Mouse (Mus musculus): ENCODE data around the gene Gorasp1. TPM values are rescaled to one million over a fixed set of nuclear protein-coding genes. Genes with fewer than 3 reads are reported as not detected.

Gorasp1 gene
- total RNA-seq, 1 experiment: 16.8 TPM

GRCm38 (mm10) chr9:119893881-119894280 lies 43.5 kb downstream of the Gorasp1 start:
- Histone ChIP-seq H3K9ac (ENCODE audit: insufficient read depth, low read depth, low read length, poor library complexity, severe bottlenecking) (no peak overlapping the region), H3K36me3 (ENCODE audit: control insufficient read depth, insufficient read depth, low read length, poor library complexity, severe bottlenecking) (0 out of 2 replicates have a peak, but pooled peaks cover 2% of the 10 kb centered on the region), H3K4me3 (ENCODE audit: insufficient read depth in 1 of 2, low read depth in 1 of 2, low read length in 2 of 2, poor library complexity in 1 of 2, severe bottlenecking in 1 of 2) (peak overlapping the region in 1 of 2 experiments; percentile 93; a peak in 2 of 4 replicates), H3K27ac (ENCODE audit: insufficient read depth, low read depth, low read length, poor library complexity, severe bottlenecking) (no peak overlapping the region), H3K9me3 (ENCODE audit: control insufficient read depth, insufficient read depth, low read depth, low read length) (no peaks in the 10 kb centered on the region), H3K4me1 (ENCODE audit: control insufficient read depth in 2 of 2, insufficient read depth in 2 of 2, low read length in 2 of 2, poor library complexity in 1 of 2) (0 out of 4 replicates have a peak, but pooled peaks cover 0 to 4% of the 10 kb centered on the region in 2 experiments)
- no peak for DNase-seq (ENCODE audit: low read depth, low spot score)
- in situ Hi-C loops (cut with MboI; ENCODE audit: low sequenced_read_pairs in 2 of 2, unreplicated experiment in 2 of 2): no loop called here
- no peak for TF ChIP-seq HCFC1 (IDR thresholded peaks at IDR 0.05; ENCODE audit: borderline replicate concordance, insufficient read depth, low read length)
- no peak for TF ChIP-seq ZC3H11A (IDR thresholded peaks at IDR 0.05; ENCODE audit: borderline replicate concordance, low read depth, low read length)
- TF ChIP-seq CHD2 (IDR thresholded peaks at IDR 0.05; ENCODE audit: low read depth, low read length): no peak
- no peak for TF ChIP-seq MAFK (IDR thresholded peaks at IDR 0.05; ENCODE audit: insufficient read depth, low read depth, low read length)
- no peak for TF ChIP-seq ZNF384 (IDR thresholded peaks at IDR 0.05; ENCODE audit: low read depth, low read length)

- no peak overlapping the region for H3K9ac ChIP-seq (ENCODE audit: insufficient read depth, low read depth, low read length, poor library complexity, severe bottlenecking)
- H3K9me3 ChIP-seq (ENCODE audit: control insufficient read depth, insufficient read depth, low read depth, low read length): no peaks in the 10 kb centered on the region; the same call in 1 of the 2 replicates
- TF ChIP-seq ZC3H11A (IDR thresholded peaks at IDR 0.05; ENCODE audit: borderline replicate concordance, low read depth, low read length) (peak; percentile 26; the same call in 1 of the 2 replicates), ZNF384 (IDR thresholded peaks at IDR 0.05; ENCODE audit: low read depth, low read length) (0 out of 2 replicates have a peak, but pooled peaks have one; percentile 37), MAFK (IDR thresholded peaks at IDR 0.05; ENCODE audit: insufficient read depth, low read depth, low read length) (no peak)
- no peak overlapping the region for H3K4me3 ChIP-seq (ENCODE audit: insufficient read depth in 1 of 2, low read depth in 1 of 2, low read length in 2 of 2, poor library complexity in 1 of 2, severe bottlenecking in 1 of 2)
- in situ Hi-C loops (cut with MboI; ENCODE audit: low sequenced_read_pairs in 2 of 2, unreplicated experiment in 2 of 2): no loop called here
- no peaks in the 10 kb centered on the region for H3K36me3 ChIP-seq (ENCODE audit: control insufficient read depth, insufficient read depth, low read length, poor library complexity, severe bottlenecking)
- H3K27ac ChIP-seq (ENCODE audit: insufficient read depth, low read depth, low read length, poor library complexity, severe bottlenecking): no peak overlapping the region
- DNase-seq (ENCODE audit: low read depth, low spot score): no peak
- no peaks in the 10 kb centered on the region for H3K4me1 ChIP-seq (ENCODE audit: control insufficient read depth in 2 of 2, insufficient read depth in 2 of 2, low read length in 2 of 2, poor library complexity in 1 of 2)
Observed at GRCm38 (mm10) chr9:119890692-119891091, 46.7 kb downstream of the Gorasp1 start.

GRCm38 (mm10) chr9:119889446-119889845 lies 47.9 kb downstream of the Gorasp1 start:
- Histone ChIP-seq H3K27ac (ENCODE audit: insufficient read depth, low read depth, low read length, poor library complexity, severe bottlenecking) (no peak overlapping the region), H3K36me3 (ENCODE audit: control insufficient read depth, insufficient read depth, low read length, poor library complexity, severe bottlenecking) (no peaks in the 10 kb centered on the region), H3K9me3 (ENCODE audit: control insufficient read depth, insufficient read depth, low read depth, low read length) (no peaks in the 10 kb centered on the region; the same call in 1 of the 2 replicates), H3K9ac (ENCODE audit: insufficient read depth, low read depth, low read length, poor library complexity, severe bottlenecking) (no peak overlapping the region), H3K4me3 (ENCODE audit: insufficient read depth in 1 of 2, low read depth in 1 of 2, low read length in 2 of 2, poor library complexity in 1 of 2, severe bottlenecking in 1 of 2) (no peak overlapping the region), H3K4me1 (ENCODE audit: control insufficient read depth in 2 of 2, insufficient read depth in 2 of 2, low read length in 2 of 2, poor library complexity in 1 of 2) (no peaks in the 10 kb centered on the region)
- TF ChIP-seq MAFK (IDR thresholded peaks at IDR 0.05; ENCODE audit: insufficient read depth, low read depth, low read length) (no peak), HCFC1 (IDR thresholded peaks at IDR 0.05; ENCODE audit: borderline replicate concordance, insufficient read depth, low read length) (no peak), ZC3H11A (IDR thresholded peaks at IDR 0.05; ENCODE audit: borderline replicate concordance, low read depth, low read length) (no peak)
- DNase-seq (ENCODE audit: low read depth, low spot score): no peak
- in situ Hi-C loops (cut with MboI; ENCODE audit: low sequenced_read_pairs in 2 of 2, unreplicated experiment in 2 of 2): no loop called here

- in situ Hi-C loops (cut with MboI; ENCODE audit: low sequenced_read_pairs in 2 of 2, unreplicated experiment in 2 of 2): no loop called here
- TF ChIP-seq ZC3H11A (IDR thresholded peaks at IDR 0.05; ENCODE audit: borderline replicate concordance, low read depth, low read length) (no peak), CHD2 (IDR thresholded peaks at IDR 0.05; ENCODE audit: low read depth, low read length) (no peak), MAFK (IDR thresholded peaks at IDR 0.05; ENCODE audit: insufficient read depth, low read depth, low read length) (no peak), HCFC1 (IDR thresholded peaks at IDR 0.05; ENCODE audit: borderline replicate concordance, insufficient read depth, low read length) (no peak), ZNF384 (IDR thresholded peaks at IDR 0.05; ENCODE audit: low read depth, low read length) (no peak)
- DNase-seq (ENCODE audit: low read depth, low spot score): no peak
Observed at GRCm38 (mm10) chr9:119888843-119889246, 48.5 kb downstream of the Gorasp1 start.

More at GRCm38 (mm10) chr9:119888843-119889246, 48.5 kb downstream of the Gorasp1 start:
- Histone ChIP-seq H3K4me3 (ENCODE audit: insufficient read depth in 1 of 2, low read depth in 1 of 2, low read length in 2 of 2, poor library complexity in 1 of 2, severe bottlenecking in 1 of 2) (no peak overlapping the region), H3K27ac (ENCODE audit: insufficient read depth, low read depth, low read length, poor library complexity, severe bottlenecking) (no peak overlapping the region), H3K9me3 (ENCODE audit: control insufficient read depth, insufficient read depth, low read depth, low read length) (no peaks in the 10 kb centered on the region; the same call in 1 of the 2 replicates), H3K4me1 (ENCODE audit: control insufficient read depth in 2 of 2, insufficient read depth in 2 of 2, low read length in 2 of 2, poor library complexity in 1 of 2) (no peaks in the 10 kb centered on the region), H3K9ac (ENCODE audit: insufficient read depth, low read depth, low read length, poor library complexity, severe bottlenecking) (no peak overlapping the region), H3K36me3 (ENCODE audit: control insufficient read depth, insufficient read depth, low read length, poor library complexity, severe bottlenecking) (no peaks in the 10 kb centered on the region)
